Mouse (Mus musculus): Measurements from ENCODE around the gene BC004004. TPM values are rescaled to one million over a fixed set of nuclear protein-coding genes. Genes with fewer than 3 reads are reported as not detected.
"Not testable (repeated sequence)": the region's sequence is repeated elsewhere in the genome, so short reads cannot be mapped to it uniquely, and the experiment has no call there.

The BC004004 gene
- total and polyA plus RNA-seq, 3 experiments, result 19.8 to 68.0 (median 51.7) TPM

- ATAC-seq (ENCODE audit: extremely low read depth, insufficient number of reproducible peaks, low FRiP score, poor library complexity, severe bottlenecking) (no peak), DNase-seq (ENCODE audit: low spot score) (no peak)
- Histone ChIP-seq H3K4me3 (ENCODE audit: low read depth, low read length) (0 out of 2 replicates have a peak overlapping the region, but pooled peaks have one; percentile 17), H3K36me3 (replicated peaks) (no peaks in the 10 kb centered on the region), H3K9me3 (replicated peaks) (peaks cover 9% of the 10 kb centered on the region), H3K27me3 (ENCODE audit: insufficient read depth, low read length) (peaks cover 86% of the 10 kb centered on the region), H3K4me1 (ENCODE audit: insufficient read depth, low read depth, low read length) (no peaks in the 10 kb centered on the region)
- TF ChIP-seq GATA1 (IDR thresholded peaks at IDR 0.05; ENCODE audit: borderline replicate concordance, low read length) (no peak), TAL1 (conservative IDR thresholded peaks at IDR 0.05; ENCODE audit: low read depth, low read length) (no peak), GATA2 (IDR thresholded peaks at IDR 0.05; ENCODE audit: borderline replicate concordance, low read depth, low read length) (no peak), POLR2AphosphoS5 (IDR thresholded peaks at IDR 0.05; ENCODE audit: insufficient replicate concordance, low read depth, low read length) (no peak), CTCF (IDR thresholded peaks at IDR 0.05; ENCODE audit: low read depth, low read length) (no peak)
Measured at GRCm38 (mm10) chr17:29238421-29238945, 30.1 kb upstream of the BC004004 start.

- ATAC-seq (ENCODE audit: extremely low read depth, insufficient number of reproducible peaks, low FRiP score, poor library complexity, severe bottlenecking) (no peak), DNase-seq (ENCODE audit: low spot score) (no peak)
- Histone ChIP-seq H3K36me3 (replicated peaks) (peaks cover 25% of the 10 kb centered on the region), H3K9me3 (replicated peaks) (no peaks in the 10 kb centered on the region), H3K4me1 (ENCODE audit: insufficient read depth, low read depth, low read length) (peaks cover 17% of the 10 kb centered on the region), H3K27me3 (ENCODE audit: insufficient read depth, low read length) (peaks cover 50% of the 10 kb centered on the region), H3K4me3 (ENCODE audit: low read depth, low read length) (no peak overlapping the region)
- no peak for TF ChIP-seq TAL1 (conservative IDR thresholded peaks at IDR 0.05; ENCODE audit: low read depth, low read length)
- TF ChIP-seq POLR2AphosphoS5 (IDR thresholded peaks at IDR 0.05; ENCODE audit: insufficient replicate concordance, low read depth, low read length), result no peak
- no peak for TF ChIP-seq GATA2 (IDR thresholded peaks at IDR 0.05; ENCODE audit: borderline replicate concordance, low read depth, low read length)
- no peak for TF ChIP-seq CTCF (IDR thresholded peaks at IDR 0.05; ENCODE audit: low read depth, low read length)
- no peak for TF ChIP-seq GATA1 (IDR thresholded peaks at IDR 0.05; ENCODE audit: borderline replicate concordance, low read length)
Measured at GRCm38 (mm10) chr17:29244912-29245311, 23.7 kb upstream of the BC004004 start.

GRCm38 (mm10) chr17:29245725-29246124 is 22.9 kb upstream of the BC004004 start:
- H3K9me3 ChIP-seq (replicated peaks), result no peaks in the 10 kb centered on the region
- peaks cover 33% of the 10 kb centered on the region for H3K36me3 ChIP-seq (replicated peaks)
- DNase-seq (ENCODE audit: low spot score), result peak; percentile 52
- H3K4me1 ChIP-seq (ENCODE audit: insufficient read depth, low read depth, low read length), result peaks cover 22% of the 10 kb centered on the region
- H3K27me3 ChIP-seq (ENCODE audit: insufficient read depth, low read length), result peaks cover 42% of the 10 kb centered on the region
- ATAC-seq (ENCODE audit: extremely low read depth, insufficient number of reproducible peaks, low FRiP score, poor library complexity, severe bottlenecking), result no peak
- TF ChIP-seq TAL1 (conservative IDR thresholded peaks at IDR 0.05; ENCODE audit: low read depth, low read length), result no peak
- TF ChIP-seq GATA1 (IDR thresholded peaks at IDR 0.05; ENCODE audit: borderline replicate concordance, low read length), result no peak
- no peak for TF ChIP-seq GATA2 (IDR thresholded peaks at IDR 0.05; ENCODE audit: borderline replicate concordance, low read depth, low read length)
- TF ChIP-seq CTCF (IDR thresholded peaks at IDR 0.05; ENCODE audit: low read depth, low read length), result no peak
- TF ChIP-seq POLR2AphosphoS5 (IDR thresholded peaks at IDR 0.05; ENCODE audit: insufficient replicate concordance, low read depth, low read length), result no peak
- H3K4me3 ChIP-seq (ENCODE audit: low read depth, low read length), result no peak overlapping the region

GRCm38 (mm10) chr17:29246602-29247001 is 22.0 kb upstream of the BC004004 start:
- no peak for TF ChIP-seq POLR2AphosphoS5 (IDR thresholded peaks at IDR 0.05; ENCODE audit: insufficient replicate concordance, low read depth, low read length)
- TF ChIP-seq CTCF (IDR thresholded peaks at IDR 0.05; ENCODE audit: low read depth, low read length), result peak; percentile 70
- ATAC-seq (ENCODE audit: extremely low read depth, insufficient number of reproducible peaks, low FRiP score, poor library complexity, severe bottlenecking) (no peak; the same call in 1 of the 2 replicates), DNase-seq (ENCODE audit: low spot score) (peak; percentile 38)
- Histone ChIP-seq H3K9me3 (replicated peaks) (no peaks in the 10 kb centered on the region), H3K4me1 (ENCODE audit: insufficient read depth, low read depth, low read length) (peaks cover 27% of the 10 kb centered on the region), H3K4me3 (ENCODE audit: low read depth, low read length) (no peak overlapping the region), H3K27me3 (ENCODE audit: insufficient read depth, low read length) (peaks cover 34% of the 10 kb centered on the region), H3K36me3 (replicated peaks) (peaks cover 41% of the 10 kb centered on the region)

- Histone ChIP-seq H3K9me3 (replicated peaks) (no peaks in the 10 kb centered on the region), H3K36me3 (replicated peaks) (peaks cover 53% of the 10 kb centered on the region)
- no peak for ATAC-seq (ENCODE audit: extremely low read depth, insufficient number of reproducible peaks, low FRiP score, poor library complexity, severe bottlenecking)
Measured at GRCm38 (mm10) chr17:29247881-29248280, 20.7 kb upstream of the BC004004 start.

GRCm38 (mm10) chr17:29249512-29249911 is 19.1 kb upstream of the BC004004 start:
- H3K4me3 ChIP-seq (ENCODE audit: low read depth, low read length), result no peak overlapping the region
- H3K4me1 ChIP-seq (ENCODE audit: insufficient read depth, low read depth, low read length), result peaks cover 49% of the 10 kb centered on the region
- H3K36me3 ChIP-seq (replicated peaks), result peaks cover 68% of the 10 kb centered on the region
- TF ChIP-seq TAL1 (conservative IDR thresholded peaks at IDR 0.05; ENCODE audit: low read depth, low read length) (no peak), POLR2AphosphoS5 (IDR thresholded peaks at IDR 0.05; ENCODE audit: insufficient replicate concordance, low read depth, low read length) (no peak), GATA2 (IDR thresholded peaks at IDR 0.05; ENCODE audit: borderline replicate concordance, low read depth, low read length) (no peak), CTCF (IDR thresholded peaks at IDR 0.05; ENCODE audit: low read depth, low read length) (no peak), GATA1 (IDR thresholded peaks at IDR 0.05; ENCODE audit: borderline replicate concordance, low read length) (no peak)
- H3K27me3 ChIP-seq (ENCODE audit: insufficient read depth, low read length), result peaks cover 8% of the 10 kb centered on the region
- no peak for ATAC-seq (ENCODE audit: extremely low read depth, insufficient number of reproducible peaks, low FRiP score, poor library complexity, severe bottlenecking)
- no peak for DNase-seq (ENCODE audit: low spot score)
- no peaks in the 10 kb centered on the region for H3K9me3 ChIP-seq (replicated peaks)

More at GRCm38 (mm10) chr17:29247881-29248280, 20.7 kb upstream of the BC004004 start:
- DNase-seq (ENCODE audit: low spot score), result no peak
- TF ChIP-seq GATA1 (IDR thresholded peaks at IDR 0.05; ENCODE audit: borderline replicate concordance, low read length), result no peak
- TF ChIP-seq CTCF (IDR thresholded peaks at IDR 0.05; ENCODE audit: low read depth, low read length), result no peak
- no peak for TF ChIP-seq TAL1 (conservative IDR thresholded peaks at IDR 0.05; ENCODE audit: low read depth, low read length)
- no peak for TF ChIP-seq POLR2AphosphoS5 (IDR thresholded peaks at IDR 0.05; ENCODE audit: insufficient replicate concordance, low read depth, low read length)
- no peak for TF ChIP-seq GATA2 (IDR thresholded peaks at IDR 0.05; ENCODE audit: borderline replicate concordance, low read depth, low read length)
- Histone ChIP-seq H3K27me3 (ENCODE audit: insufficient read depth, low read length) (peaks cover 22% of the 10 kb centered on the region), H3K4me1 (ENCODE audit: insufficient read depth, low read depth, low read length) (peaks cover 35% of the 10 kb centered on the region), H3K4me3 (ENCODE audit: low read depth, low read length) (no peak overlapping the region)

- Histone ChIP-seq H3K36me3 (replicated peaks) (peaks cover 78% of the 10 kb centered on the region), H3K4me1 (ENCODE audit: insufficient read depth, low read depth, low read length) (peaks cover 43% of the 10 kb centered on the region)
- not testable (repeated sequence) for H3K4me3 ChIP-seq (ENCODE audit: low read depth, low read length); H3K9me3 ChIP-seq (replicated peaks); ATAC-seq (ENCODE audit: extremely low read depth, insufficient number of reproducible peaks, low FRiP score, poor library complexity, severe bottlenecking); DNase-seq (ENCODE audit: low spot score); H3K27me3 ChIP-seq (ENCODE audit: insufficient read depth, low read length)
Measured at GRCm38 (mm10) chr17:29251006-29251405, 17.6 kb upstream of the BC004004 start.

Data from G1E (cell line).